Mouse (Mus musculus) adrenal gland, adult 2 months (tissue): Measurements from ENCODE around the gene Gtf3c1. TPM values are rescaled to one million over a fixed set of nuclear protein-coding genes. Genes with fewer than 3 reads are reported as not detected.

Experiments
- DNase-seq: peaks from one replicate; pipeline ENCODE4 v3.0.0; 2021
- polyA plus RNA-seq: library from polyadenylated mRNA; depleted of rRNA; stranded (reverse); fragments of >200 nt; gene quantifications from 2 replicates; pipeline ENCODE4 v1.2.3, GENCODE M21; 2012
- total RNA-seq, 2 experiments: library from RNA; stranded (reverse); gene quantifications; 2 replicates each; pipeline ENCODE4 v1.2.3; 2021

The Gtf3c1 gene
- total and polyA plus RNA-seq, 3 experiments, result 61.4 to 79.4 (median 65.6) TPM

- DNase-seq, result no peak
Measured at GRCm38 (mm10) chr7:125618016-125618415, 89.6 kb downstream of the Gtf3c1 start.

- no peak for DNase-seq
Measured at GRCm38 (mm10) chr7:125615453-125615852, 92.1 kb downstream of the Gtf3c1 start.

GRCm38 (mm10) chr7:125613579-125613978 is 94.0 kb downstream of the Gtf3c1 start:
- no peak for DNase-seq

- DNase-seq, result no peak
Measured at GRCm38 (mm10) chr7:125608183-125608688, 99.3 kb downstream of the Gtf3c1 start.

- DNase-seq, result no peak
Measured at GRCm38 (mm10) chr7:125607384-125608182, 100.0 kb downstream of the Gtf3c1 start.

- DNase-seq, result no peak
Measured at GRCm38 (mm10) chr7:125606265-125607164, 101.1 kb downstream of the Gtf3c1 start.

GRCm38 (mm10) chr7:125605725-125606139 is 101.8 kb downstream of the Gtf3c1 start:
- no peak for DNase-seq

GRCm38 (mm10) chr7:125604362-125605319 is 102.9 kb downstream of the Gtf3c1 start:
- DNase-seq, result no peak

- no peak for DNase-seq
Measured at GRCm38 (mm10) chr7:125603185-125603631, 104.4 kb downstream of the Gtf3c1 start, which contains the start of gene Il21r. TSS of gene Il21r (plus strand) at chr7:125603429.

GRCm38 (mm10) chr7:125601821-125602448 is 105.6 kb downstream of the Gtf3c1 start:
- no peak for DNase-seq

- no peak for DNase-seq
Measured at GRCm38 (mm10) chr7:125601280-125601670, 106.3 kb downstream of the Gtf3c1 start.

- DNase-seq, result no peak
Measured at GRCm38 (mm10) chr7:125600612-125601279, 106.8 kb downstream of the Gtf3c1 start.

GRCm38 (mm10) chr7:125600136-125600535 is 107.4 kb downstream of the Gtf3c1 start:
- DNase-seq, result no peak

GRCm38 (mm10) chr7:125599373-125599973 is 108.1 kb downstream of the Gtf3c1 start:
- no peak for DNase-seq

- no peak for DNase-seq
Measured at GRCm38 (mm10) chr7:125597516-125598347, 109.8 kb downstream of the Gtf3c1 start.

- DNase-seq, result no peak
Measured at GRCm38 (mm10) chr7:125597083-125597482, 110.5 kb downstream of the Gtf3c1 start.

GRCm38 (mm10) chr7:125596406-125596805 is 111.2 kb downstream of the Gtf3c1 start:
- DNase-seq, result no peak

- DNase-seq, result no peak
Measured at GRCm38 (mm10) chr7:125593831-125594230, 113.7 kb downstream of the Gtf3c1 start.
